Mouse (Mus musculus) gonadal fat pad, adult 2 months (tissue): ENCODE measurements at regions not wholly inside any gene's neighbourhood (a gene's known extent, or its start where the extent isn't known, plus 50 kb on each side); places are given as distances from the start of the nearest gene placed in this dataset.

Source experiments
- DNase-seq: peaks from one replicate; pipeline ENCODE4 v3.0.0-alpha.2; 2012; ENCODE audit warnings: low read depth

DNA sequence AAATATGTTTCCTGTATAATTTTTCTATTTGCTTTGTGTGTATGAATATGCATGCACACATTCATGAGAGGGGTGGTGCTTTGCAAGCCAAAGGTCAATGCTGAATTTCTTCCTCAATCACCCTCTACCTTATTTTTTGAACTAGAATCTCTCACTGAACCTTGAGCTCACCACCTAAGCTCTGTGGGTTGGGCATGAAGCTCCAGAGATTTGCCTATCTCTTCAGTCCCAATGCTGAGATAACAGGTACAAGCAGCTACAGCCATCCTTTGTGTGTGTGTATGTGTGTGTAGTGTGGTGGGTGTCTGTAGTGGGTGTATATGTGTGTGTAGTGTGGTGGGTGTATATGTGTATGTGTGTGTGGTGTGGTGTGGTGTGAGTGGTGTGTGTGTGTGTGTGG, 295.7 kb upstream of the Cited2 start:
- DNase-seq: no peak

DNA sequence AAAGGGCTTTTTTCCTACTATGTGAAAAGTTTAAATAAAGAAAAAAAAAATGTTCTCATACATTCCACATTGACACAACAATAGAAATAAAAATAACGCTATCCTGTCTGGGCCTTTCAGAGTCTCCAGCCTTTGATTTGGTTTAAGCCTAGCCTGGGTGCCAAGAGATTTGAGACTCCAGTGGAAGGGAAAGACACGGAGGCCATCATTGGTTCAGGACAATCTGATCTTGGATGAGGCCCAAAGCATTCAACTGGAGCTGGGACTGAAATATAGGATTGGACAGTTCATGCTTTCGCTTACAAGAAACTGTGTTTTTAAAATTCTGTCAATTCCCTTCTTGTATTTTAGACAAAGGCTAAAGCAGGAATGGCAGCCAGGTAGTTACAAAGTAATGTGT, 294.7 kb upstream of the Cited2 start:
- DNase-seq: no peak

DNA sequence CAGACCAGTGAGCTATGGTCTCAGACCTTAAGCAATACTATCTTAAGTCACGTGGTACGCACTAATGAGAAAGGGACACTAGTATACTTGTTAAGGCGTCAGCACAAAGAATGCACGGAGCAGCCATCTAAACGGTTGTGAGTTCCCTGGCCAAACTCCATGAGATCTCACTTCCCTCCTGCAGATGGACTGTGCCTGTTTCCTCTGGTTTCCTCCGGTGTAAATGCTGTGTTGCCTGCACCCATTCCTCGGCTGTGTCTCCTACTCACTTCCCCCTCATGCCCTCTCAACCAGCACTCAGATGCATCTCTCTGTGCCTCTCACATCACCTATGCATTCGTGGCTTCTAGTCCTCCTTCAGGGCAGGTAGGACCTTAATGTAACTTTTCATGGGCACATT, 291.9 kb upstream of the Cited2 start:
- no peak for DNase-seq

DNA sequence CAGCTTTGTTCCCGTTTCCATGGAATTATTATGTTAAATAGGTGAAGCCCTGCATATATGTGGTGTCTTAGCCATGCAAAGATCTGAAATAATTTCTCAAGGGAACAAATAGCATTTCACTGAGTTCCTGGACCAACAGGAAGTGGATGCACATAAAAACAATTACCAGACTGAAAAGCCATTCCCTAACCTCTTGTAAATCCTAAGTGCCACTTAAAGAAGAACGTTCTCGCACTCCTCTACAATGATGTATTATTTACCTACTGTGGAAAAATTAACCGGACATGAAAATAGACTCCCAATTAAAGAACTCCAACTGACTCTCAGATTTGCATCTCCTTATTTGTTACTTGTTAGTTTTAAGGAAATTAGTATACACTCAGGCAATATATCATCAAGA, 288.9 kb upstream of the Cited2 start:
- DNase-seq: no peak

DNA sequence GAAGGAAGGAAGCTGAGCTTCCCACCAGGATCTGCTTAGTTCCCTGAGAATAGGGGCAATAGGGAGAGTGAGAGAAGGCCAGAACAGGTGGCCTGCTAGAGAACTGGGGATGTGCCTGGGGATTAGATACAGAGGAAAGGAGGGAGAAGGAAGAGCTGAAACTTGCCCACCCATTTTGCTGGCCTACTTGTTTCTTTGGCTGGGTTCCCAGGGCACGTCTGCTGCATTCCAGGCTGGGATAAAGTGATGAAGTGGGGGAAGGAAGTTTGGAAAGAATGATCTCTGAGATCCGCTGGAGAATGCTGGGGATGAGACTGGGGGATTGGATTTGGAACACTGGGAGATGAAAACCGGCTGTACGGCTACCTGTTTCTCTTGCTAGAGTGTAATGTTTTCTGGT, 272.8 kb upstream of the Cited2 start:
- no peak for DNase-seq

DNA sequence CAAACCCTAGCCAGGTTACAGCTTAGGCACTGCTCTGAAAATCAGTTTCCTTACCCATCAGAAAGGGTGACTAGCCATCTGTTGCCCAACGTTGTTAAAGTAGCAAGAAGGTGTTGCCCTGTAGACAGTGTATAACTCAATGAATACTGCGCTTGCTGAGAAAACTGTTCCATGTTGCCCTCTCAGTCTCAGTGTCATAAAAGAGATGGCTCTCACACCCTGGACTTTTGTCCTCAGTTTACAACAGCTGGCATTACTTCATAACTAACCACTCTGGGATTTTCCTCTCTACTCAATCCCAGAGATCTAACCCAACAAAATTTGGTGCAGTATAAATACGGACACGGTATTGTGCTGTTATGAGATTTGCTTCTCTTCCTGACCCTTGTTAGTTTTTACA, 252.1 kb upstream of the Cited2 start:
- DNase-seq: no peak

DNA sequence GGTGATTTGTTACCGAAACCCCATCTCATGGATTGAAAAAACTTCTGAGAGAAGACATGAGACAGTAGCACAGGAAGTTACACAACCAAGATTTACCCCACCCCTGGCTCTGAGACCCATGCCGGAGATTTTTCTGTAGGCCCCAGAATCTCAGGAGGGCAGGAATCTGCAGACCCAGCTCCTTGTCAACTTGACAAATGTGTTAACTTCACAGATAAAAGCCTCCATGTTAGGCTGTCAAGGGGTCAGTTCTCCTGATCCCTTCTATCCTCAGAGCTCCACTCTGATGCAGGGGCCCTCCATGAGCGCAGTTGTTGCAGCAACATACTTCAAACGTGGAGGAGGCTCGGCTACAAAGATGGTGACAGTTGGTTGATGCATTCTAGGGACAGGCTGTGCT, 250.5 kb upstream of the Cited2 start:
- no peak for DNase-seq

DNA sequence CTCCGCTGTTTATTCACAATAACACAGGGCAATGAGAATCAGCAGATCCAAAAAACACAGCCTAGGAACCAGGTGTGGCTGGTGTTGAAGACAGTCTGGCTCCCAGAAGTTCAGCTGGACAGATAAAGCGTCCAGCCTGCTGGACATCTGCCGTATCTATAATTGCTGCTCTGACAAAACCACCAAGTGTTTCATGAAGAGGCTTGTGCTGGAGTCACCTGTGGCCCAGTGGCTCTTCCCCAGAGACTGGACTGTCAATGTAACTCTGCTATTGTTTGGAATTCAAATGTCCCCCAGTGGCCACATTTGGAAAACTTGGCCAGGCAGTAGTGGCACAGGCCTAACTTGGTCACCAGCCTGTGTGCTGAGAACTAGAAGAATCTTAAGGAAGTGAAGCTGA, 247.0 kb upstream of the Cited2 start:
- no peak for DNase-seq

DNA sequence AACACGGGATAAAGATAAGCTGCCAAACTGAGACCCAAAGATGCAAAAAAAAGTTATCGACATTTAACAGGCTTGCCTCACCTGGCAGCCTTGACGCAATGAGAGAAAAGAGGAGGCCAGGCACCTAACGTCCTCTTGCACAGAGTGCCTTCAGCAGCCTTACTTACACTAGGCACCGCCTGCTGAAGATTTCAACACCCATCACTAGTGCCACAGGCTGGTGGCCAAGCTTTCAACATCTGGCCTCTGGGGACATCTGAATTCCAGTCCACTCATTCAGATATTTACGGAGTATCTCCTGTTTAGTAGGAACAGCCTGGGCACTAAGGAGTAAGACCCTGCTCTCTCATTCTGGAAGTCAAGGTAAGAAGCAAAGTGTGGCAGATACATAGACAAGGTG, 246.3 kb upstream of the Cited2 start:
- no peak for DNase-seq

DNA sequence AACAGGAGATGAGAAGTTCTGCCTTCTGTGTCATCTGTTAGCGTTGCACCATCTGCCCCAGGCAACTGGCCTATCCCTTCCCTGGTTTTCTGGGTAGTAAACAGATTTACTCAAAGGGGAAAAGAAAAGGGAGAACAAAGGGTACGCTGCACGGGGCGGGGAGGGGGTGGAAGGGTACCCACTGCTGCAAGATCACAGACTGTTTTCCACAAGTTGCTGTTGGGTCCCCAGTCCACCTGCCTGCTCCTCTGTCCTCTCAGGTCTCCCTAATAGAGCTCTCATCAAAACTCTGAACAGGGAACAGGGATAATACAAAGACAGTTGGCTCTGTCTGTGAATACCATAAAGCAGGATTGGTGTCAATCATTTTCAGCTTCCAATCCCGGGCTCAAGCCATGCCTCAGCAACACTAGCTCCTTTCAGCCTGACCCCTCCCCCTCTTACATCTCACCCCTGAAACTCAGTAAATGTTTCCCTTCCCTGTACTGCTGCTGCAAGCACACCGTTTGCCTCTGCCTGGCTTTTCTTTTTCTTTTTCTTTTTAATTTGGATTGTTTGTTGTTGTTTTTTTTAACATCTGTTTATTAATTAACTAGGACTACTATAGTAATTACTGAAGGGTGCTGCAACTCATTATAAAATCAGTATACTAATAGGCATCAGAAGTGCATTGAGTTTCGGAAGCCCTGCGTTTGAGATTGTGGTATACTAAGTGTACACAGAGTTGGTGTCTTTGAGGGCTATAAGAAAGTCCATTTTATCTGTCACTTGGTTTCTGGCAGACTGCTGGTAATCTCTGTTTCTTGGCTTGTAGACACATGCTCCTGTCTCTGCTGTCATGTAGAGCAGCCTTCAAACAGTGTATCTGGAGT, 244.0 kb upstream of the Cited2 start:
- no peak for DNase-seq

DNA sequence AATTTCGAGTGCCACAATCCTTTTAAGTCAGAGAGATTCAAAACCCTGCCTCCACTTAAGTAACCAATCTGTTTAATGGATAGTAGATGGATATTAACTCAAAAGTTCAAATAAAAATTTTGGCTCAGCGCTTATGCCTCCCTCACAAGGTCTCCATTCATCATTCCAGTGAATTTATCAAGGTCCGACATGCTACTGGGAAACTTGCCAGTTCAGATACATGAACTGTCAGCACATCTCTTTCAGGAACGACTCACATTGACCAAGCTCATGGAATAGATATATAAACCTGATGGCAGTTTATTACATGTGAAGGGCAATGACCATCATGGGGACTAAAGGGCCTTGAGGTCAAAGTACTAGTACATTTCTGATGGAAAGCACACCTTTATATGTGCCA, 240.3 kb upstream of the Cited2 start:
- no peak for DNase-seq

DNA sequence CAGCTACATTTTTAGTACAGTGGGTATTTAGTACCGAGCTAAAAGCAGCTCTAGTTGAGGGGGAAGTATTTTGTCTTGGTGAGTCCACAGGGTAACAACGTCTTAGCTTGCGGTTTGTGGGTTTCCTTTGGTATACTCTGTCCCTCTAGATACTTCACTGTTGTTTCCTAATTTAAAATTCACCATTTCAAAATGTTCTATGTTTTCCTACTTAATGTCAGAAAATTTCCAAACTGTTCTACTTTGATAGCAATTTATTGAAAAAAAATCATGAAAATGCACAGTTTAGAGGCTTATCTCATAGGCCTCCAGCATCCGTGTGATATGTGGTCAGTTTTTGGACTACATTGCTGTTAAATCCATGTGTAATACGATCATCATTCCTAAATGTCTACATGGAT, 238.0 kb upstream of the Cited2 start:
- no peak for DNase-seq

DNA sequence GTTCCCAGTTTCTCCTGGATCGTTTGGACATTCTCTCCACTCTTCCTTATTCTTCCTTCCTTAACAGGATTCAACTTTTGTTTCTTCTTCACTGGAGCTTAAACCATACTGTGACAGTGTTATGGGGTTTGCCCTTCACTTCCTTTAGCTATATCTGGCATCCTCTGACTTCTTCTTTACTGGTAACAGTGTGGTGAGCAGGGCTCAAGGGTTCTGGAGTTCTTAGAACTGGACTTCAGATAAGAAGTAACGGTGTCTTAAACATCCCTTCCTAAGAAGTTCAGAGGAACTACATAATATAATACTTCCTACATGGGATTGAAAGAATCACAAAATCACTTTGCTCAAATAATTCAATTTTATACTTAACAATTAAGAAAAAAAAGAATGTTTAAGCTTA, 237.5 kb upstream of the Cited2 start:
- no peak for DNase-seq

DNA sequence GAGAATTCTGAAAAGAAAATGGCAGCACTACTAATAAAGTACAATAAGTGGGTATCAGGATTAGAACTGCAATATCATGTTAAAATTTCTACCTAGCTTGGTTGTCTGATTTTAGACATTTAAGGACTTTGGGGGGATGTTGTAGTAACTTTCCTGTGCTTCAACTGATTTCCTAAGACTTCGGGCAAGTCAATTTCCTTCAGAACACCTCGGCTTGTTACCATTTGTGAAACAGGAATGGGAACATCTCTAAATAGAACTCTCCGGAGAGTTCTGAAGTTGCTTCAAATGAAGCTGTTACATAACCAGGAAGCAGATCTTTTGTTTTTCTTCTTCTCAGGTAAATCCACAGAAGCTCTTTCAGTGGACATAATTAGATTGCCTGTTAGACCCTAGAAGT, 237.0 kb upstream of the Cited2 start:
- DNase-seq: no peak

DNA sequence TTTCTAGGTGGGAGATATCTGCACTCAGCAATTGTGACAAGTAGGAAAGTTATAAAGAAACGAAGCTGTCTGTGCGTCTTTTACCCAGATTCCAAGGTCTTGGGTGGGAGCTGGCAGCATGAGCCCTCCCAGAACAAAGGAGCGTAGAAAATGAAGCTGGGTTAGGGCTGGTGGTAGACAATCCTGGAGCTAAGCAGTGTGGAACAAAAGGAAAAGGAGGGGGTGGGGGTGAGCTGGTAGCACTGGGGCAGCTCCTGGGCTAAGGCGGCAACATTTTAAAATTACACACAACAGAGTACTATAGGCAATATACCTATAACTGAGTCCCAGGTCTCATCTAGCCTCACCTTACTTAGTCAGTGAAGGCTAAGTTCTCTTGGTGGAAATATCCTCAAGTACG, 235.6 kb upstream of the Cited2 start:
- no peak for DNase-seq

DNA sequence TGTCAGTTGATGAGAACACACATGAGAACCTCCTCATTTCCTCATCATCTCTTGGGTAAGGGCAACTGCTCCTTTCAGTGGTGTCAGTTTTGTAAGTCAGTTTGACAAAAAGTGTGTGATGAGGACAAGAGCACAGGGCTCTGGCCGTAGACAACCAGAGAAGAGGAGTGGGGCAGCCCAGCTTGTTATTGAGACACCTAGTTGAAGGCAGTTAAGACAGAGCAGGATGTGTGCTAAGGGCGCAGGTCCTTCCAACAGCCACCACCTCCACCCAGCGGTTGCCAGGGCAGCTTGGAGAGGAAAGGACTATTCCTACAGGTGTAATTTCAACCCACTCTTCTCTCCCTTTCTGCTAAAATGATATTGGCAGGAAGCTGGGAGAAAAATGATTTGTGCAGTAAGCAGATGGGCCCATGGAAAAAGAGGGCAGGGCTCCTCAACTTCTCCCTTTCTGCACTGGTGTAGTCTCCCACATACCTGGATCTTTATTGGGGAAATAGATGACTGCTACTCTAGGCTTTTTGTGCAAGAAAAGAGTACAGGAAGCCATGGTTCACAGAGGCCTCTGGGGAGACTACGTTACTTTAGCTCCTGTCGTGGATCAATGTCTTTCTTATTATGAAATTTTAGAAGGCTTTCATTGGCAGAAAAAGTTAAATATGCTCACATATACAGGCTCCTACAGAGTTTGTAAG, 231.3 kb upstream of the Cited2 start:
- DNase-seq: no peak

DNA sequence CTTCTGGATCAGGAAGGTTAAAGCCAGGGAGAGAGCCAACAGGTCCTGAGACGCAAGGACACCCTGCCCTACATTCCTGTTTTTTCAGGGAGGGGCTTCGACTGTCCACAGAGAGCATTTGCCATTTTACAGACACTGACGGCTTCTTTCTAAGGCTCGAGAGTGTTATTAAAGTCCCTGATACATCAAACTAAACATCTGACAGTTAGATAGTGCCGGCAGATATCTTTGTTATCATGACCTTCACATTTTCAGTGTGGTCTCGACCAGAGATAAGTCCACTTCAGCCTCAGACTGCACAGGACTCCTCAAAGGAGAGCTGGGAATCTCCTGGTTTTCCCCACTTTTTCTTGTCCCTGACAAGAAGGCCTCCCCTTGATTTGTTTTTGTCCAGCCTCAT, 229.9 kb upstream of the Cited2 start:
- DNase-seq: no peak

DNA sequence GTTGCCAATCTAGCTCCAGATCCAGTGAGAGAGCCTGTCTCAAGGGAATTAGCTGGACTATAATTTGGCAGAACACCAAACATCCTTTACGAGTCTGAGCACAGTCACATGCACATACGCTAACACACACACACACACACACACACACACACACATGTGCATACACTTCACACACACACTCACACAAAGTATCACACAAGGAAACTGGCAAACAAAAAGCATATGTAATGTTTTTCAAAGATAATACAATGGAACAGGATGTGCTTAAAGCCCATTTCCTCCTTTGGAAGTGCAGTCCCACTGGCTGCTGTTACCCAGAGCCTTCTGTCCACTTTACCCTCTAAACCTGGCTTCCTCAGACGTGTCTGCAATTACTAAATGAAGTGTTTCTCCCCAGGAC, 226.2 kb upstream of the Cited2 start:
- DNase-seq: no peak

DNA sequence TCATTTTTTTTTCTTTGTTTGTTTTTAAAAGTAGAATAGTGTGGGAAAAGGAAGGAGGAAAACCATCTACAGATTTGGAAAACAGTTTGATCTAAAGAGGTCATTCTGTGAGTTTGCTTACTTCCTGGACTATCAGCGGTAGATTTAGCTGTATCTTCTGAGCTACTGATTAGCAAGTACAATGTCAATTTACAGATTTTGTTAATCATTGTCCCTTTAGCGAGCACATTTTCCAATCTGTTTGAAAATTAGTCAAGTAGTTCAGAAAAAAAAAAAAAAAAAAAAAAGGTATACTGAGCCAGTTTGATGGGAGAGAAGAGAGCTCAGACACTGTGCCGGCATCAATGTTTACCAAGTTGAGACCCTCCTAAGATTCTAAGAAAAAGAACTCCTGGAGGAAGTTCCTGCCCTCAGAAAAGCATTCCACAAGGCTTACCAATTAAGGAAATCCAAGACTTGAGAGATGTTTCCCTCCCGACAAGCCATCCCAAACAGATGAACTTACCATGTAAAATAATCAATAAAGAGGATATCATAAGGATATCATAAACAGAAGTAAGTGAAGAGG, 212.3 kb upstream of the Cited2 start:
- DNase-seq: no peak

DNA sequence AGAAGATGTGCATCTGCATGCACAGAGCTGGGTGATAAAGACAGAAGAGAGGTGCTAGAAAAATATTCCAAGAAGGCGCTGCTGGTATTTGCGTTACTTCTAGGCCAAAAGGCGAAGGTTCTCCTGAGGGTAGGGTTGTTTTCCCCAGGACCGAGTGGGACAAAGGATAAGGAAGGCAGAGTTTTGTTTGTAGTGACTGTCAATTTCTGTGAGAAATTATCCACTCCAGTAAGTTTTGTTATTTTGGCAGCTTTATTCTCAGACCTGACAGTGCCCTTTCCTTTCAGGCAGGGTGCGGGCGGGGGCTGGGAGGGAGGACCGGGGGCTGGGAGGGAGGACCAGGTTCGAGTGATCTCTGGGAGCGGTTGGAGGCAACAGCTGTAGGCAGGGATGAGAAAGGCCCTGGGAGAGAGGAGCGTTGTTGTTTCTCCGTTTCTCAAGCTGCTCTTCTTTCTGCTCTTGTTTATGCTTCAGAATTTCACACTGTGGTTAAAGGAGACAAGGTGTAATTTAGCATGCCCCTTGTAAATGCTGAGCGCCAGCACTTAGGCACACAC, 211.2 kb upstream of the Cited2 start:
- no peak for DNase-seq

DNA sequence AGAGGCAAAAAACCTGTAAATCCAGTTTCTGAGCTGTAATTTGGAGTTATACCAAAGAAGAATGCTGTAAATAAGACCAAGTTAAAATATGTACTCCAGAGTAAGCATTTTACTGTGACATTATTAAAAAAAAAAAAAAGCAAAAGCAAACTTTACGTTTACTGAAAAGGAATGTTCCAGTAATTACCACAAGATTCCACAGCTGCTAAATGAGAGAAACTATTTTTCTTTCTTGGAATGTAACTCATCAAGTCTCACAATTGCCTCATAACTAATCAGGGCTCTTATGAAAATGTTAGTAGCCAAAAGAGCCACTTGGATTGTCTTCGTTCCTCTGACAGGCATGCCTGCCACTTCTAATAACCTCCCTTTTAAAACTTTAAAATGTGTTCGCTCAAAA, 210.5 kb upstream of the Cited2 start:
- DNase-seq: no peak

DNA sequence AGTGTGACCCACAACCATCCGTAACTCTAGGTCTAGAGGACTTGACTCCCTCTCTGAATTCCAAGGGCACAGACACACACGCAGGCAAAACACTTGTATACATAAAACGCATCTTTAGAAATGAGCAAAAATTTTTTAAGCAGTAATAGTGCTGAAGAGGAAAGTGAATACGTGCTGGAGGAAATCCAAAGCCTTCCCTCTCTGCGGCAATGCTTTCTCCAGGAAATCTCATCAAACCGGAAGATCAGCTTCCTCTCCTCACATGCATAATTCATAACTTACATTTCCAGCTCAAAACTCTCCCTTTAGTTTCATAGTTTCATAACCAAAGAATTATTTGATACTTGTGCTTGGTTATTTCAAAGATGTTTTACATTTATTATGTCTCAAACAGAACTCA, 209.3 kb upstream of the Cited2 start:
- DNase-seq: no peak

DNA sequence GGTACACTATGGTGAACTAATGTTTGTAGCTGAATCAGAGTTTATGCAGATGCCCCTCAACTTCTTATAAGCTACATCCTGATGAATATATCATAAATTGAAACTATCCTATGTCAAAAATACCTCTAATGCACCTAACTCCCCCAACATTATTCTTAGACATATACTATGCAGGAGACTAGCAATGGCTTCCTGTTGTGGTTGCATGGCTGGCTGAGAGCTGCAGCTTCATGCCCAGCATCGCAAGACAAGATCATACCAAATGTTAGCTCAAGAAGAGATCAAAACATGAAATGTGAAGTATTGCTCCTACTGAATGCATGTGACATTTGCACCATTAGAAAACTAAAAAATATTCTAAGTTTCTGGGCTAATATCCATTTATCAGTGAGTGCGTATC, 206.9 kb upstream of the Cited2 start:
- no peak for DNase-seq
